Comparison of ENCODE assay signal across 18 mouse cellular contexts in genomic region chr6:17055659-17056058, GRCm38 (mm10). TPM values are rescaled to one million over a fixed set of nuclear protein-coding genes. Genes with fewer than 3 reads are reported as not detected.
DNase-seq lines count a peak whose midpoint lies in the region; ATAC-seq and TF ChIP-seq lines count a peak whose summit lies in the region.
"Had no signal": no experiment of that assay in that cellular context is flagged by ENCODE, and none has a peak within 500 bp of the region (broad histone marks: within the 10 kb centered on the region; RNA-seq: fewer than 3 reads in every experiment).

No protein-coding gene starts in this region.

- no peak overlapping the region for H3K4me2 ChIP-seq in embryonic facial prominence, embryonic 14.5 days (ENCODE audit: low read depth, low read length)
- H3K4me2 ChIP-seq in liver, postnatal 0 days (ENCODE audit: low read depth, low read length), result no peak overlapping the region
- H3K4me2 ChIP-seq in liver, embryonic 11.5 days, result no peak overlapping the region
- H3K4me2 ChIP-seq: forebrain, embryonic 15.5 days; kidney, embryonic 15.5 days; liver, embryonic 13.5 days had no signal

- H3K36me3 ChIP-seq in embryonic facial prominence, embryonic 14.5 days (ENCODE audit: control insufficient read depth, insufficient read depth, low read length), result no peaks in the 10 kb centered on the region
- H3K36me3 ChIP-seq in embryonic facial prominence, embryonic 10.5 days (replicated peaks), result no peaks in the 10 kb centered on the region
- no peaks in the 10 kb centered on the region for H3K36me3 ChIP-seq in liver, postnatal 0 days (replicated peaks; ENCODE audit: insufficient read depth, low read length)
- H3K36me3 ChIP-seq in liver, embryonic 11.5 days (ENCODE audit: control insufficient read depth, insufficient read depth, low read length), result no peaks in the 10 kb centered on the region
- H3K36me3 ChIP-seq in C2C12 (ENCODE audit: control insufficient read depth, insufficient read depth), result no peaks in the 10 kb centered on the region
- H3K36me3 ChIP-seq: forebrain, embryonic 15.5 days; G1E; kidney, embryonic 15.5 days; liver, embryonic 13.5 days; midbrain, embryonic 10.5 days had no signal

- no peaks in the 10 kb centered on the region for H3K4me1 ChIP-seq in embryonic facial prominence, embryonic 14.5 days (ENCODE audit: control insufficient read depth, insufficient read depth, low read length)
- H3K4me1 ChIP-seq in embryonic facial prominence, embryonic 10.5 days, result no peaks in the 10 kb centered on the region
- peaks cover 6% of the 10 kb centered on the region; the same call in 1 of the 2 replicates for H3K4me1 ChIP-seq in liver, postnatal 0 days (ENCODE audit: insufficient read depth)
- H3K4me1 ChIP-seq in liver, embryonic 11.5 days (replicated peaks; ENCODE audit: control insufficient read depth, insufficient read depth, low read length), result no peaks in the 10 kb centered on the region
- H3K4me1 ChIP-seq: forebrain, embryonic 15.5 days; liver, embryonic 13.5 days; midbrain, embryonic 10.5 days had no signal

- H3K79me3 ChIP-seq in C2C12 (ENCODE audit: low read depth), result no peaks in the 10 kb centered on the region

- TF ChIP-seq EP300 in liver, postnatal 0 days (IDR thresholded peaks at IDR 0.05; ENCODE audit: low read depth), result no peak

- WGBS in embryonic facial prominence, embryonic 14.5 days, result 63% methylated on average over 2 of the region's 2 CpGs
- WGBS in embryonic facial prominence, embryonic 10.5 days, result 74% methylated on average over 2 of the region's 2 CpGs
- WGBS in liver, postnatal 0 days (ENCODE audit: insufficient replicate concordance), result 34% methylated on average over 2 of the region's 2 CpGs
- WGBS in liver, embryonic 11.5 days, result 49% methylated on average over 2 of the region's 2 CpGs

- no peak overlapping the region for H3ac ChIP-seq in C2C12 (ENCODE audit: control insufficient read depth, insufficient read length, low read depth)

- no peaks in the 10 kb centered on the region for H3K9me3 ChIP-seq in embryonic facial prominence, embryonic 14.5 days (ENCODE audit: control insufficient read depth, low read length)
- H3K9me3 ChIP-seq in embryonic facial prominence, embryonic 10.5 days, result no peaks in the 10 kb centered on the region
- no peaks in the 10 kb centered on the region for H3K9me3 ChIP-seq in liver, postnatal 0 days (ENCODE audit: low read length)
- no peaks in the 10 kb centered on the region for H3K9me3 ChIP-seq in liver, embryonic 11.5 days (ENCODE audit: control insufficient read depth, low read length)
- H3K9me3 ChIP-seq: forebrain, embryonic 15.5 days; G1E; kidney, embryonic 15.5 days; liver, embryonic 13.5 days; midbrain, embryonic 10.5 days had no signal

- no peaks in the 10 kb centered on the region for H3K27me3 ChIP-seq in embryonic facial prominence, embryonic 14.5 days (replicated peaks; ENCODE audit: control insufficient read depth, insufficient read depth, low read length)
- no peaks in the 10 kb centered on the region for H3K27me3 ChIP-seq in embryonic facial prominence, embryonic 10.5 days (replicated peaks; ENCODE audit: low read depth, poor library complexity, severe bottlenecking)
- H3K27me3 ChIP-seq in liver, postnatal 0 days (ENCODE audit: insufficient read depth, low read length), result no peaks in the 10 kb centered on the region
- no peaks in the 10 kb centered on the region for H3K27me3 ChIP-seq in liver, embryonic 11.5 days (replicated peaks; ENCODE audit: control insufficient read depth, insufficient read depth, low read length)
- H3K27me3 ChIP-seq in C2C12 (ENCODE audit: control insufficient read depth, insufficient read depth, insufficient read length), result no peaks in the 10 kb centered on the region
- H3K27me3 ChIP-seq: forebrain, embryonic 15.5 days; kidney, embryonic 15.5 days; liver, embryonic 13.5 days had no signal

- H3K79me2 ChIP-seq in C2C12 (ENCODE audit: control insufficient read depth, insufficient read depth), result no peaks in the 10 kb centered on the region

- H3K9ac ChIP-seq in embryonic facial prominence, embryonic 14.5 days (ENCODE audit: low read depth, low read length), result no peak overlapping the region
- H3K9ac ChIP-seq in liver, postnatal 0 days (replicated peaks), result no peak overlapping the region
- H3K9ac ChIP-seq in liver, embryonic 11.5 days (ENCODE audit: low read depth, low read length), result no peak overlapping the region
- H3K9ac ChIP-seq: forebrain, embryonic 15.5 days; kidney, embryonic 15.5 days; liver, embryonic 13.5 days had no signal

- ATAC-seq in embryonic facial prominence, embryonic 14.5 days (ENCODE audit: low read depth), result no peak
- peak; percentile 42 for ATAC-seq in liver, postnatal 0 days
- ATAC-seq in liver, embryonic 11.5 days (replicated peaks; ENCODE audit: low FRiP score), result no peak
- ATAC-seq: forebrain, embryonic 15.5 days had no signal

- H3K27ac ChIP-seq in embryonic facial prominence, embryonic 14.5 days (replicated peaks; ENCODE audit: low read depth, low read length), result no peak overlapping the region
- H3K27ac ChIP-seq in embryonic facial prominence, embryonic 10.5 days (replicated peaks), result no peak overlapping the region
- no peak overlapping the region for H3K27ac ChIP-seq in liver, postnatal 0 days (ENCODE audit: low read depth)
- H3K27ac ChIP-seq in liver, embryonic 11.5 days (ENCODE audit: low read depth, low read length), result no peak overlapping the region
- H3K27ac ChIP-seq: forebrain, embryonic 15.5 days; kidney, embryonic 15.5 days; layer of hippocampus, adult 2 months; liver, embryonic 13.5 days; midbrain, embryonic 10.5 days had no signal

- H3K4me3 ChIP-seq in embryonic facial prominence, embryonic 14.5 days (ENCODE audit: low read depth, low read length), result no peak overlapping the region
- H3K4me3 ChIP-seq in embryonic facial prominence, embryonic 10.5 days, result no peak overlapping the region
- no peak overlapping the region for H3K4me3 ChIP-seq in liver, postnatal 0 days (ENCODE audit: low read depth, low read length)
- H3K4me3 ChIP-seq in liver, embryonic 11.5 days (ENCODE audit: low read depth, low read length), result no peak overlapping the region
- H3K4me3 ChIP-seq in C2C12 (ENCODE audit: insufficient read depth, poor library complexity, severe bottlenecking), result no peak overlapping the region
- H3K4me3 ChIP-seq: forebrain, embryonic 15.5 days; kidney, embryonic 15.5 days; layer of hippocampus, adult 2 months; liver, embryonic 13.5 days; midbrain, embryonic 10.5 days had no signal

- peak; percentile 34 for DNase-seq in embryonic facial prominence, embryonic 14.5 days (ENCODE audit: low spot score)
- no peak for DNase-seq in embryonic facial prominence, embryonic 10.5 days (ENCODE audit: low spot score)
- DNase-seq in liver, postnatal 0 days, result peak; percentile 47
- DNase-seq in liver, embryonic 11.5 days (ENCODE audit: low spot score), result no peak
- DNase-seq in skeletal muscle tissue, adult 2 months (ENCODE audit: low read depth, low spot score), result peak; percentile 18
- no peak for DNase-seq in spleen, postnatal 10 days (ENCODE audit: low spot score in 2 of 2)
- no peak for DNase-seq in testis, postnatal 10 days (ENCODE audit: low spot score)
- DNase-seq: cerebellum, adult 9-11 months; left cerebral cortex, postnatal 4 days; liver, embryonic 13.5 days; lung, postnatal 4 days; retina, postnatal 1 day had no signal

- TF ChIP-seq CTCF in liver, postnatal 0 days (IDR thresholded peaks at IDR 0.05; ENCODE audit: low read depth), result no peak
- no peak for TF ChIP-seq CTCF in C2C12 (IDR thresholded peaks at IDR 0.05; ENCODE audit: control insufficient read depth, insufficient read depth, insufficient read length)

TF ChIP-seq in C2C12, 6 proteins besides CTCF, POLR2A, EP300 and RAD21:
- peak; percentile 32 for TF ChIP-seq USF1 (IDR thresholded peaks at IDR 0.05; ENCODE audit: low read depth)
- TF ChIP-seq CEBPB (IDR thresholded peaks at IDR 0.05; ENCODE audit: low read depth), result no peak

RNA-seq across cellular contexts. Expression of gene Tes, which starts 9.3 kb away (rescaled TPM):
- 36.0 and 48.0 TPM in 2 replicates for polyA plus RNA-seq in embryonic facial prominence, embryonic 14.5 days (2014; fragmentation: Nextera tagmentation; extraction: Ambion mirVana)
- 72.0 and 84.9 TPM in 2 replicates for polyA plus RNA-seq in embryonic facial prominence, embryonic 10.5 days (2016; fragmentation: Nextera tagmentation; extraction: Ambion mirVana)
- polyA plus RNA-seq in liver, postnatal 0 days (2015; fragmentation: Nextera tagmentation; extraction: Ambion mirVana), result 7.7 and 8.0 TPM in 2 replicates
- polyA plus RNA-seq in liver, embryonic 11.5 days (2014; fragmentation: Nextera tagmentation; extraction: Ambion mirVana), result 20.5 and 22.0 TPM in 2 replicates
- 112 TPM for polyA plus RNA-seq in C2C12 (2012; fragmentation: generic; extraction: Trizol)
- polyA plus RNA-seq: G1E had no signal

Comparison
In these comparisons a context has a peak if more than half of its experiments do, and no peak if none do; other contexts are left out.
1. DNase-seq: peak in embryonic facial prominence, embryonic 14.5 days (single experiment), liver, postnatal 0 days (single experiment) and skeletal muscle tissue, adult 2 months (single experiment); none in embryonic facial prominence, embryonic 10.5 days (single experiment), liver, embryonic 11.5 days (single experiment), spleen, postnatal 10 days (0 of 2) and testis, postnatal 10 days (single experiment).